Mouse (Mus musculus): ENCODE results near the gene Wwc1.

Gene Wwc1

DNA sequence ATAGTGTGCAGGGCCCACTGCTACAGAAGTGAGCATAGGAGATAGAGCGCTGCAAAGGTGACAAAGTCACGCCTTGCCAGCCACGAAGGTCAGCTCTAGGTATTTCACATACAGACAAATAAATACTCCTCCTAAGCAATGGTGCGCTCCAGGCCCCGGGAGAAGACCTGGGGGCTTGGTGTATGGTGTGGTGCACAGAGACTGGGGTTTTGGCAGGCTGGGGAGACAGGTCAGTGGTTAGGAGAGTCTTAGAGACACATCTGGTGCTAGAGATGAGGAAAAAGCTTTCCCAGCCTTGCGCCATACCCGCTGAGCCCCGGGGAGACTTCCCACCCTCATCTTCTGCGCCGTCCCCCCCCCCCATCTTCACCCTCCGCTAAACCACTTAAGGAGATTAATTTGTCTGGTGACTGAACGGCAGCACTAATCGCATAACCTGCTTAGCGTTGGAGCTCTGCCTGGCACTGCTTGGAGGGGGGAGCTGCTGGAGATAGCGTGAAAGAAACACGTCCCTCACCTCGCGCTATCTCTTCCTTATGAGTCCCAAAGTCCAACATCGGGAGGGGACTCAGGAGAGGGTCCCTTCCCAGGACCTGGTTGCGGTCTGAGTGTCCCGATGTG, 106.6 kb downstream of the Wwc1 start:
- ChIA-PET CTCF (interaction anchor here in 2 of 4 experiments (0.7 to 1.0 kb wide), 2 partner anchors 29 to 128 kb away, joined by 3 read pairs; no protein-coding TSS in a partner anchor), POLR2A (interaction anchor here in 2 of 4 experiments (0.7 to 1.1 kb wide), 2 partner anchors 19 to 23 kb away, joined by 3 to 4 read pairs; no protein-coding TSS in a partner anchor)

DNA sequence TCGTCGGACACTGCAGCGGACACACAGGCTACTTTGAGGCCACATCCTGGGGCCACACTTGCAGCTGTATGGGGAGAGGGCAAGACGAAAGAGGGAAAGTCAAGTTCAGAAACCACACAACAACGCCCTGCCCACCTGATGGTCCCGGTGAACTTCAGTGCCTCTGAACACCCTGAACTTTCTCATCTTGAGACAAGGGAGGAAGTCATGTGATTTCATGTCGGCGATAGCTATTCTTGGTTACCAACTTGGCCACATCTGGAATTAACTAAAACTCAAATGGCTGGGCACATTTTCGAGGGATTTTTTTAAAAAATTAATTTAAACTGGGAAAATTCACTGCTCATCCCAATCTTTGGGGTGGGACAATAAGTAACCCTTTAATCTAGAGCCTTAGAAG, 109.4 kb downstream of the Wwc1 start:
- ChIA-PET POLR2A (interaction anchor here in 1 of 4 experiments (1.3 kb wide), 1 partner anchor 10 kb away, joined by 4 read pairs; no protein-coding TSS in a partner anchor), CTCF (no interaction called here)

DNA sequence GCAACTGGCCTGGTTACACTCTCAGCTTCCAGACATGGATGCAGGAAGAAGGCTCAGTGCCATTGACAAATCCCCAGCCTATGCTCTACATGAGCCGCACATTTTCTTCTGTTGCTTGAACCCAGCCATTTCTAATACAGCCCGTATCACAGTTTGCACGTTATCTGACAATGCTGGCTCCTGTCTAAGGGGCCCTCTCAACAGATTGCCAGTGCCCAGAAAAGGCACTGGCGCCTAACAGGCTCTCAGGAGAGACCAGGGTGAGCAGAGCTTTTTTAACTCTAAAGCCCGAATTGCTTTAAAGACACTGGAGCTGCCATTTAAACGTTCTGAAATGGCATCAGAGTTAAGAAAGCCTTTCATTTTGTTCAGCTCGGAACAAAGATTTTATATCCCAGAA, 114.2 kb downstream of the Wwc1 start:
- POLR2A ChIA-PET, result interaction anchor here in 1 of 4 experiments (1.3 kb wide), 1 partner anchor 10 kb away, joined by 4 read pairs; no protein-coding TSS in a partner anchor

DNA sequence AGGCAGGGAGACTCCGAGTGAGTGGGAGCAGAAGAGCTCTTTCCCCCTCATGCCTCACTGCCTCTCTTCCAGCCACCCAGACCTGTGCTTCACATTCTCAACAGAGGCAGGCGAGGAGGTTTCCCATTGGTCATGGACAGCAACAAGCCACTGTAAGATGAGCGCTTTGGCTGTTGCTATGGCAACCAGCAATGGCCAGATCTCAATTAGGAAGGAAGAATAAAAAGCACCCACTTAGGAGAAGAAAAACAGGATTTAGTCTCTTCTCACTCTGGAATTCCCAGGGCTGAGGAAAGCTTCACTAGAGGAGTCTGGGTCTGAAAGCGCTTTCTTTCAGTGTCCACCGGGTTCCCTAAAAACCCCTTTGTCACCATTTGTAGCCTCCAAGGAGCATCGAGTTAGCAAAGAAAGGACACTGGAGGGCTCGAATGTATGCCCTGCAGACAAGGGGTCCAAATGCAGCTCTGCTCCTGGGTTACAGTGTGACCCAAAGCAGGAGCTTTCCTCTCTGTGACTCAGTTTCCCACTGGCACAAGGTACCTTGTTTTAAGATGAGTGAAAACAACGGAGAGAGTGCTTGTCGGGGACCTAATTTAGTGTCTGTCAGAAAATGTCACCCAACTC, 115.2 kb downstream of the Wwc1 start:
- ChIA-PET CTCF (interaction anchor here in 3 of 4 experiments (0.5 to 1.5 kb wide), 3 partner anchors 12 to 136 kb away, joined by 4 to 5 read pairs (median 4); no protein-coding TSS in a partner anchor), POLR2A (interaction anchor here in 1 of 4 experiments (1.3 to 1.5 kb wide), 2 partner anchors 11 to 32 kb away, joined by 3 to 4 read pairs; no protein-coding TSS in a partner anchor)

More for the DNA sequence above, 114.2 kb downstream of the Wwc1 start:
- CTCF ChIA-PET, result interaction anchor here in 2 of 4 experiments (1.2 to 1.5 kb wide), 2 partner anchors 14 to 135 kb away, joined by 4 to 5 read pairs; no protein-coding TSS in a partner anchor

DNA sequence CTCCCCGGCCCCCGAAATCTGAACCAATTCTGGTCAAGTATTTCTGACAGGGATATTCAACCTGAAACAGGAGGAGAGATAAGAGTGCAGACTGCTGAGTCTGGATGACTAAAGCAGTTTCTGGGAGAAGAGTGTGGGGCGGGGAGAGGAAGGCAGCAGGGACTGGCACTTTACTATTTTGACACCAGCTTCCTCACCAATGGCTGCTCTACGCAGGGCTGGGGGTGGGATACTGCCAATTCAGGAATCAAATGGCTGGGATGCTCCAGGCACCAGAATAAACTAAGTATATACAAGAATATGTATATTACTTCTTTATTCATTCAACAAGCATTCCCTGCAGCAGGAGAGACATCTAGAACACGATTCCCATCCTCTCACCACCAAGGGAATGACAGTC, 116.7 kb downstream of the Wwc1 start:
- ChIA-PET CTCF (no interaction called here), POLR2A (interaction anchor here in 1 of 4 experiments (1.5 kb wide), 1 partner anchor 34 kb away, joined by 3 read pairs; no protein-coding TSS in a partner anchor)

DNA sequence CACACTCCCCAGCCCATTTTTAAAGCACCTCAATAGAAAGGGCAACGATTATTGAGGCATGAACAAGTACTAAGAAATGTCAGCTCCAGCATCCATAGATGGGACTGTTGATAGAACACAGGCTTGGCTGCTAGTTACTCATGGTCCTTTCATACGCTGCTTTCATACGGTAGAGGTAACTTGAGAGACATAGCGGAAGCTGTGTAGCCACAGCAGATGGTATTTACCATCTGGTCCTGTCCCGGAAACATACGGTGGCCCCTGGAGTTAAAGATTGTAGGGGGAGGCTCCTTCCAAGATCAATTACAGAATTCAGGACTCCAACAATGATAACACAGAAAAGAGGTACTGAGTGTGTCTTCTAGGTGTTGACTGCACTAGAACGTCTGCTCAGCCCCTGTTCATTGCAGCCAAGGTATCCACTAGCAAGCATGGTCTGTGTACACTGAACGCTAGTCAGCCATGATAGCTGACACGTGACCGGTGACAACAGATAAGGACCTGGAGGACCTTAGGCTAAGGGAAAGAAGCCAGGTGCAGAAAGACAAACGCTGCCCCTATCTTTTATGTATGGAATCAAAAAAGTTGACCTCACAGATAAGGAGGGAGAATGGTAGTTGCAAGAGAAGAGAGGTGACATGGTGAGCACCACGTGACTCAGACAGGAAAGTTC, 122.8 kb downstream of the Wwc1 start:
- ChIA-PET POLR2A (interaction anchor here in 2 of 4 experiments (0.6 to 1.2 kb wide), 2 partner anchors 17 to 19 kb away, joined by 3 read pairs; no protein-coding TSS in a partner anchor), CTCF (interaction anchor here in 3 of 4 experiments (0.5 to 0.9 kb wide), 3 partner anchors 43 to 144 kb away, joined by 3 to 4 read pairs (median 3); no protein-coding TSS in a partner anchor)

DNA sequence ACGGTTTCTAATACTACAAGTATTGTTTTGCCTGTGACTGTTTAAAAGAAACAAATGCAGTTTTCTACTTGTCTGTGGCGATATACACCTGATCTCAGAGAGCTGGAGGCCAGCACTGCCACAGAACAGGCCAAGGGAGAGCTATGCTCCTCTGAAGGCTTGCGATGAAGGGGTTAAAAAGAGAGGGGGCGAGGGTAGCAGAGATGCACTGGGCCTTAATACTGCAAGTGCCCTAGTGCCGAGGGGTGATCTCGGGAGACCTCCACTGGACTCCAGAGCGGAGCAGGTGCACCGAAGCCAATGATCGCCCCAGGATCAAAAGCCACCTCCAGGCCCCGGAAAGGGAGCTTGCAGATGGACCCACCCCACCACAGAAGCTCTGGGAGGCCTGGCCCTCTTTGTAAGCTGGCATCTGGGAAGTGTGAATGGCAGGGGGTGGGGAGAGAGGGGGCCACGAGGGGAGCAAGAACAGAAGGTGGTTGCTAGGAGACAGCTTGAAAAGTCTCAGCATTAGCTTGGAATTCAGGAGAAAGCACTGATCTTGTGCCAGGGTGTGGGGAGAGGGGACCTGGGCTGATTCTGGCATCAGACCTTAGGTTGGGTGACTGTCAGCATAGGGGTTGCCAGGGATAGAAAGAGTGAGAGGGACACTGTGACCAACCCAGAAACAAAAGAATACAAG, 123.8 kb downstream of the Wwc1 start:
- CTCF ChIA-PET, result interaction anchor here in 3 of 4 experiments (0.6 to 1.0 kb wide), 3 partner anchors 12 to 87 kb away, joined by 3 to 7 read pairs (median 4); no protein-coding TSS in a partner anchor
- POLR2A ChIA-PET, result interaction anchor here in 1 of 4 experiments (1.2 kb wide), 2 partner anchors 18 to 42 kb away, joined by 3 read pairs; no protein-coding TSS in a partner anchor

DNA sequence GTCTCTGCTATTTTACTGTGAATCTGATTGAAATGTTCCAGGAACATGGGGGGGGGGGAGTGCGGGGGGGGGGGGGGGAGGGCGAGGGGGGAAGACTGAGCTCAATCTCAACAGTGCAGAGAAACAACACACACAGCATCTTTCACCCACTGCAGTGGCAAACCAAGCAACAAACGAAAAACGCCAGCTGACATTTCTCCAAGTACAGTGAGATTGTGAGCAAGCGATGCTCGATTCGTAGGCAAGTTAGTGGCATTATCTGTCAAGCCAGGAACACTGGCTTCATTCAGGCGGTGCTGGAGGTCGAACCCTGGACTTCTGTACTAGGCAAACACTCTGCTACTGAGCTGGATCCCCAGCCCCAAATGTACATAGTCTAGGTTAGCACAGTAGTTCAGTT, 124.8 kb downstream of the Wwc1 start:
- ChIA-PET POLR2A (no interaction called here), CTCF (interaction anchor here in 2 of 4 experiments (1.0 to 1.4 kb wide), 2 partner anchors 11 to 146 kb away, joined by 3 to 6 read pairs; no protein-coding TSS in a partner anchor)

DNA sequence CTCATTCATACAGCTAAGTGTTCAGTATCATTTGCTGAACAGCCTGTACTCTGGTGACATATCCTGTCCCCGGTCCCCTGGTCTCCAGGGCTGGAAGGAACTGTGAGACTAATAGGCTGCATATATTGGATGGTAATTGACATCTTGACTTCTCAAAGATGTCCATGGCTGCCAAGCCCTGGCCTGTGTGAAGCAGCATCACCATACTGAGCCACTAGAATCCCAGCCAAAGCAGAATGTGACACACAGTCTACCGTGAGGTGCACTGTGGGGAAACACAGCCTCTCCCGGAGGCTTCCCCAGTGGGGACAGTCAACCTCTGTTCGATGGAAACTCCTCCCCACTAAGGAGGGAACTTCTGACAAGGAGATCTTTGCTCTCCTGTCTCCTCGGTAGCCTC, 125.4 kb downstream of the Wwc1 start:
- CTCF ChIA-PET, result interaction anchor here in 1 of 4 experiments (1.4 kb wide), 1 partner anchor 146 kb away, joined by 6 read pairs; no protein-coding TSS in a partner anchor
- POLR2A ChIA-PET, result interaction anchor here in 1 of 4 experiments (1.0 kb wide), 1 partner anchor 21 kb away, joined by 3 read pairs; no protein-coding TSS in a partner anchor

DNA sequence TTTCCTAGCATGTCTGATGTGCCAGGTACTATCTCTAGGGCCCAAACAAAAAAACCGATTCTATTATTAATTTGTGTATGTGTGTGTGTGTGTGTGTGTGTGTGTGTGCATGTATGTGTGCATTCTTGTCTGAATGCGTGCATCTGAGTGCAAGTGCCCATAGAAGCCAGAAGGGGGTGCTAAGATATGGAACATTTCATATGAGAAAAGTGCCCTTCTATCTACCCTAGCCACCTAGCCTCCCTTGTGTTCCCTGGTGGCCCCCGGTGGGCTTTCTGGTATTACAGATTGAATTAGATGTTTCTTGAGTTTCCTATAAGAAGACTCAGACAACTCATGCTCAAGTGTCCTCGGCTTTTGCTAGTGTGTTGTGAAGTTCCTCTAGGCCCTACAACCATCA, 126.7 kb downstream of the Wwc1 start:
- ChIA-PET POLR2A (interaction anchor here in 1 of 4 experiments (0.7 to 0.9 kb wide), 2 partner anchors 33 to 177 kb away, joined by 3 read pairs; no protein-coding TSS in a partner anchor), CTCF (interaction anchor here in 3 of 4 experiments (0.6 to 1.5 kb wide), 5 partner anchors 12 to 285 kb away, joined by 3 to 6 read pairs (median 4); no protein-coding TSS in a partner anchor)

DNA sequence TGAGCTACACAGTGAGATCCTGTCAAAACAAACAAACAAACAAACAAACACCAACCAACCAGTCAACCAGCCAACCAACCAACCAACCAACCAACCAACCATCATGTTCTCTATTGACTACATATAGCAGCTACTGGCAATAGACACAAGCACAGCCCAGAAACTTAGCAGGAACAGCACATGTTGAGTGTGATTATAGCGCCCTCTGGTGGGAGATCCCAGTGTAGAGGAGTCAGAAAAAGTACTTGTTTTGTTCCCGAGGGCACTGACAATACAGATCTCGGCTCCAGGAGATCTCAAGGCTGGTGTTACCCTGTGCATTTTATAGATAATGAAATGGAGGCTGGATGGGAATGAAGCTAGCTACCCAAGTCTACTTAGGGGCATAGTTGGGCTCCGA, 127.6 kb downstream of the Wwc1 start:
- CTCF ChIA-PET, result interaction anchor here (0.5 to 1.6 kb wide), 22 partner anchors 9 to 175 kb away, joined by 3 to 11 read pairs (median 4); partner anchors contain the start of gene Fbll1 (in 1 of the 4)
- POLR2A ChIA-PET, result interaction anchor here in 1 of 4 experiments (0.6 to 1.2 kb wide), 4 partner anchors 8 to 113 kb away, joined by 3 to 4 read pairs (median 3); no protein-coding TSS in a partner anchor

DNA sequence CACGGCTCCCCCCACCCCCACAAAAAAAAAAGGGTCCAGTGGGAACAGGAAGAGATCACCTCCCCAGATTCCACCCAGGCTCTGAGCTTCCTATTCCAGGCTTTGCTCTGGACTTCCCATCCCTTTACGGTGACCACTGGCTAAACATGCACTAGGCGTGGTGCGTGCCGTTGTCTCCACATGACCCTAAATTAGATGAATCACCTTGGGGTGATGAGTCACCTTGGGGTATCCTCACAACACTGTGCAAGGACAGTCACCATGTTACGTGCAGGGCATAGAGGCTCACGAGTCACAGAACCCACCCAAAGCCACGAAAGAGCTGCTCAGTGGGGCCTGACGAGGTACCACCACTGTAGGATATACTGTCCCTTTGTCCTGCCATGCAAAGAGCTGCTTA, 136.0 kb downstream of the Wwc1 start:
- ChIA-PET CTCF (interaction anchor here (0.5 to 5.5 kb wide), 10 partner anchors 8 to 1693 kb away, joined by 3 to 24 read pairs (median 4); no protein-coding TSS in a partner anchor), POLR2A (interaction anchor here in 2 of 4 experiments (0.5 to 1.5 kb wide), 9 partner anchors 8 to 1247 kb away, joined by 3 to 5 read pairs (median 3); no protein-coding TSS in a partner anchor)

DNA sequence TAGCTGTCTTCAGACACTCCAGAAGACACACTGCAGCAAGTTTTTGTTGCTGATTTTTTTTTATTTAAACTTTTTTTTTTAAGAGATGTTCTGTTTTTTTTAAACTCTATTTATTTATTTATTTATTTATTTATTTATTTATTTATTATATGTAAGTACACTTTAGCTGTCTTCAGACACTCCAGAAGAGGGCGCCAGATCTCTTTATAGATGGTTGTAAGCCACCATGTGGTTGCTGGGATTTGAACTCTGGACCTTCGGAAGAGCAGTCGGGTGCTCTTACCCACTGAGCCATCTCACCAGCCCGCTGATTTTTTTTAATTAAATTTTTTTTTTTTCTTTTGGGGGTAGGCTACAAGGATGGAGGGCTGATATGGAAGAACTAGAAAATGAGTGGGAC, 137.8 kb downstream of the Wwc1 start:
- ChIA-PET CTCF (interaction anchor here (0.7 to 5.5 kb wide), 6 partner anchors 18 to 207 kb away, joined by 4 to 24 read pairs (median 7); no protein-coding TSS in a partner anchor), POLR2A (interaction anchor here in 2 of 4 experiments (0.7 to 1.2 kb wide), 3 partner anchors 46 to 160 kb away, joined by 3 to 4 read pairs (median 3); partner anchors contain the start of gene Pank3 (in 1 of the 2))

DNA sequence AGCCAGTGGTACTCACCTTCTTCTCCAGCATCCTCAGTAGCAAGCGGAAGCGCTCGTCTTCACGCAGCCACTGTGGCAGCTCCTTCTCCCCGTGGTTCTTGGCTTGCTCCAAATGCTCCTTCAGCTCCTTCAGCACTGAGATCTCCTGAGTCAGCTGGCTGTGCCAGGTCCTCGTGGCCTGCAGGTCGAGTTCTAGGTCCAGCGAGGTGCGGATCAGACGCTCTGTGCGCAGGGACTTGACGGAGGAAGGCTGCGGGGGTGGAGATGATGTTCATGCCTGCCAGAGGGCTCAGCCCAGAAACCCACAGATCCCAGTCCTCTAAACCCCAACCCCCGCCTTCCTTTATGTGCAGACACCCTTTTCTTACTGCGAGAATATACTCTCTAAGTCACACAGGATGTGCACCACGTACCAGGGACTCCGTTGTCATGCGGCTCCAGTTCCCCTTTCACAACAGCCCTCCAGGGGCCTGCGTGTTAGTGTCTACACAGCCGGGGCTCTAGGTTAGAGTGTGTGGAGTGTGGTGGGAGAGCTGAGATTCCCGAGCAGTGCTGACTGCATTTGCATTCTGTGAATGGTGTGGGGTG, 138.5 kb downstream of the Wwc1 start:
- CTCF ChIA-PET, result interaction anchor here (0.7 to 5.5 kb wide), 6 partner anchors 11 to 206 kb away, joined by 4 to 24 read pairs (median 7); no protein-coding TSS in a partner anchor
- POLR2A ChIA-PET, result interaction anchor here (0.6 to 1.9 kb wide), 8 partner anchors 10 to 81 kb away, joined by 3 to 5 read pairs (median 3); partner anchors contain the start of gene Pank3 (in 1 of the 4)

DNA sequence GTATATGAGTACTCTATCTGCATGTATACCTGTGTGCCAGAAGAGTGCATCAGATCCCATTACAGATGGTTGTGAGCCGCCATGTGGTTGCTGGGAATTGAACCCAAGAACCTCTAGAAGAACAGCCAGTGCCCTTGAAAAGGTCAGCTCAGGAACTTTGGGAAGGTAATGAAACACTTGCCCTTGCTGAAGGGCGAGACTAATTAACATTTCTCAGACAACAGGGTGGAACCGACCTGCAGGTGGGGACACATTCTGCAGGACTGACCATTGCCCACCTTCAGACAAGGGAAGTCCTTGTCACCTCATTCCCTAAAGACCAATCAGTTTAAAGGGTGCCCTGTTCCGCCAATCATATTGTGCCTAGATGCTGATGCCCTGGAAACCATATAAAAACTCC, 139.5 kb downstream of the Wwc1 start:
- ChIA-PET CTCF (interaction anchor here in 3 of 4 experiments (0.6 to 5.5 kb wide), 5 partner anchors 28 to 363 kb away, joined by 3 to 24 read pairs (median 12); no protein-coding TSS in a partner anchor), POLR2A (interaction anchor here in 3 of 4 experiments (0.6 to 1.9 kb wide), 15 partner anchors 9 to 139 kb away, joined by 3 to 6 read pairs (median 3); partner anchors contain the start of gene Wwc1 (in 1 of the 3))

DNA sequence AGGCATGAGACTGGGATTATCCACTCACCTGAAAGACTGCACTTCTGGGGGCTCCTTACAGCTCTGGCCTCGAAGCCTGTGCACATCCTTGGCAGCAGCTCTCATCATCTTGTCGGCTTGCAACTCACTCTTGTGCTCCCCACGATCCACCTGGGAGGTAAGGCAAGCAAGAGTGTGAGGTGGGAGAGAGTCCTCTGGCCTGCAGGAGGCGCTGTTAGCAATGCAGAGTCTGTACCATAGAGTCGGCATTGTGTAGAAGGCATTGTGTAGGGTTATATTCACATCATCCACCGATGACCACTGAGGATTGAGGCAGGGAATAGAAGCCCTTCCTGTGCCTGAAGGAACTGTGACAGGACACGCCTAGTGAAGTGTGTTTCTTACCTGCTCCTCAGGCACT, 140.0 kb downstream of the Wwc1 start:
- CTCF ChIA-PET, result interaction anchor here (0.5 to 5.5 kb wide), 11 partner anchors 12 to 671 kb away, joined by 3 to 24 read pairs (median 4); no protein-coding TSS in a partner anchor
- POLR2A ChIA-PET, result interaction anchor here in 3 of 4 experiments (0.6 to 1.9 kb wide), 12 partner anchors 9 to 140 kb away, joined by 3 to 6 read pairs (median 4); partner anchors contain the start of gene Wwc1 (in 1 of the 3)
